Mouse (Mus musculus) CH12.LX (cell line): ENCODE measurements at regions not wholly inside any gene's neighbourhood (a gene's known extent, or its start where the extent isn't known, plus 50 kb on each side); places are given as distances from the start of the nearest gene placed in this dataset.

ENCODE experiments used
- DNase-seq: peaks from one replicate; pipeline ENCODE4 v3.0.0-alpha.2; 2013; ENCODE audit errors: extremely low read depth
- H3K27ac ChIP-seq: 2 replicates; pipeline ENCODE4 v1.5.1; 2012; ENCODE audit warnings: low read depth, mild to moderate bottlenecking, control low read depth, moderate library complexity; ENCODE audit not compliant: insufficient read depth
- H3K27me3 ChIP-seq: replicated peaks from 2 replicates; pipeline ENCODE3; 2012; ENCODE audit warnings: inconsistent platforms
- H3K36me3 ChIP-seq, 2 experiments: replicated peaks in 1 of 2; 2 replicates each; pipeline versions ENCODE3 to v1.6.1; 2012; ENCODE audit warnings: inconsistent platforms in 1 of 2, low read length in 1 of 2, mild to moderate bottlenecking in 1 of 2, mixed read lengths in 1 of 2, moderate library complexity in 1 of 2; ENCODE audit not compliant: control insufficient read depth in 1 of 2, insufficient read depth in 1 of 2
- H3K4me1 ChIP-seq, 2 experiments: 2 replicates each; pipeline ENCODE4 v1.6.1; 2012; ENCODE audit warnings: inconsistent platforms in 1 of 2, moderate library complexity in 1 of 2; ENCODE audit not compliant: insufficient read depth in 2 of 2, control insufficient read depth in 1 of 2
- H3K4me2 ChIP-seq: 2 replicates; pipeline ENCODE4 v1.6.1; 2012; ENCODE audit warnings: low read depth, mild to moderate bottlenecking, control low read depth; ENCODE audit not compliant: poor library complexity, insufficient read depth, severe bottlenecking
- H3K4me3 ChIP-seq, 3 experiments: fragments of 150-350 bp in 1 of 3; sonication (generic) in 1 of 3; replicated peaks in 1 of 3; 2 replicates each; pipeline versions ENCODE3 to v1.5.1; 2011 to 2012; ENCODE audit warnings: low read depth in 2 of 3, low read length in 2 of 3, mild to moderate bottlenecking in 2 of 3, moderate library complexity in 2 of 3, control low read depth in 1 of 3, improper control_type of control experiment in 1 of 3, inconsistent platforms in 1 of 3, mixed read lengths in 1 of 3; ENCODE audit not compliant: poor library complexity in 1 of 3
- H3K79me2 ChIP-seq: replicated peaks from 2 replicates; pipeline ENCODE4 v1.6.1; 2012; ENCODE audit warnings: mild to moderate bottlenecking, moderate library complexity; ENCODE audit not compliant: control insufficient read depth, poor library complexity, insufficient read depth, severe bottlenecking; ENCODE audit errors: extremely low read depth
- H3K9ac ChIP-seq: 2 replicates; pipeline ENCODE4 v1.6.1; 2012; ENCODE audit warnings: low read depth, mild to moderate bottlenecking, control low read depth, moderate library complexity; ENCODE audit not compliant: insufficient read depth
- H3K9me3 ChIP-seq: replicated peaks from 2 replicates; pipeline ENCODE3; 2012; ENCODE audit warnings: low read length, inconsistent platforms, mixed read lengths
- BHLHE40 ChIP-seq: IDR thresholded peaks from 2 replicates; pipeline ENCODE4 v1.6.1; 2011; ENCODE audit warnings: mild to moderate bottlenecking, low read depth, low read length, improper control_type of control experiment
- CHD1 ChIP-seq: IDR thresholded peaks from 2 replicates; pipeline ENCODE4 v1.6.1; 2012; ENCODE audit warnings: low read depth, low read length, improper control_type of control experiment, inconsistent platforms
- CTCF ChIP-seq, 2 experiments: IDR thresholded peaks in 1 of 2; conservative IDR thresholded peaks in 1 of 2; 2 replicates each; pipeline ENCODE4 v1.5.1; 2011 to 2012; ENCODE audit warnings: low read depth in 2 of 2, low read length in 2 of 2, improper control_type of control experiment in 1 of 2, inconsistent platforms in 1 of 2, mild to moderate bottlenecking in 1 of 2, moderate library complexity in 1 of 2
- ETS1 ChIP-seq: conservative IDR thresholded peaks from 2 replicates; pipeline ENCODE4 v1.6.1; 2012; ENCODE audit warnings: low read depth, mild to moderate bottlenecking, inconsistent platforms, low read length, improper control_type of control experiment, moderate library complexity
- GABPA ChIP-seq: IDR thresholded peaks from 2 replicates; pipeline ENCODE4 v1.6.1; 2012; ENCODE audit warnings: low read depth, low read length, improper control_type of control experiment, inconsistent platforms; ENCODE audit not compliant: insufficient replicate concordance
- IRF4 ChIP-seq: IDR thresholded peaks from 2 replicates; pipeline ENCODE4 v1.6.1; 2014; ENCODE audit warnings: low read depth, mild to moderate bottlenecking, inconsistent platforms, low read length, improper control_type of control experiment
- JUND ChIP-seq: conservative IDR thresholded peaks from 2 replicates; pipeline ENCODE4 v1.6.1; 2011; ENCODE audit warnings: low read depth, low read length, improper control_type of control experiment
- MAFK ChIP-seq: IDR thresholded peaks from 2 replicates; pipeline ENCODE4 v1.6.1; 2011; ENCODE audit warnings: low read length, improper control_type of control experiment; ENCODE audit not compliant: insufficient replicate concordance
- MAX ChIP-seq: IDR thresholded peaks from 2 replicates; pipeline ENCODE4 v1.6.1; 2011; ENCODE audit warnings: low read length, improper control_type of control experiment
- MEF2A ChIP-seq: IDR thresholded peaks from 2 replicates; pipeline ENCODE4 v1.6.1; 2014; ENCODE audit warnings: low read depth, mild to moderate bottlenecking, inconsistent platforms, low read length, improper control_type of control experiment, borderline replicate concordance
- NELFE ChIP-seq: IDR thresholded peaks from 2 replicates; pipeline ENCODE4 v1.6.1; 2011; ENCODE audit warnings: low read depth, low read length, improper control_type of control experiment
- NRF1 ChIP-seq: IDR thresholded peaks from 2 replicates; pipeline ENCODE4 v1.6.1; 2014; ENCODE audit warnings: low read depth, mild to moderate bottlenecking, inconsistent platforms, low read length, improper control_type of control experiment, moderate library complexity
- PAX5 ChIP-seq: IDR thresholded peaks from 2 replicates; pipeline ENCODE4 v1.6.1; 2012; ENCODE audit warnings: low read length, inconsistent platforms, mixed read lengths
- POLR2AphosphoS2 ChIP-seq: IDR thresholded peaks from 2 replicates; pipeline ENCODE4 v1.6.1; 2011; ENCODE audit warnings: low read depth, low read length, improper control_type of control experiment
- RCOR1 ChIP-seq: conservative IDR thresholded peaks from 2 replicates; pipeline ENCODE4 v1.6.1; 2012; ENCODE audit warnings: low read depth, mild to moderate bottlenecking, inconsistent platforms, low read length, improper control_type of control experiment
- SIN3A ChIP-seq: IDR thresholded peaks from 2 replicates; pipeline ENCODE4 v1.6.1; 2012; ENCODE audit warnings: low read length, improper control_type of control experiment, inconsistent platforms
- SMC3 ChIP-seq: IDR thresholded peaks from 2 replicates; pipeline ENCODE4 v1.6.1; 2011; ENCODE audit warnings: low read depth, low read length, improper control_type of control experiment
- TCF12 ChIP-seq: IDR thresholded peaks from 2 replicates; pipeline ENCODE4 v1.6.1; 2014; ENCODE audit warnings: low read depth, mild to moderate bottlenecking, inconsistent platforms, low read length, improper control_type of control experiment
- UBTF ChIP-seq: IDR thresholded peaks from 2 replicates; pipeline ENCODE4 v1.6.1; 2012; ENCODE audit warnings: low read depth, mild to moderate bottlenecking, inconsistent platforms, low read length, improper control_type of control experiment, moderate library complexity
- USF1 ChIP-seq: IDR thresholded peaks from 2 replicates; pipeline ENCODE4 v1.6.1; 2014; ENCODE audit warnings: low read depth, mild to moderate bottlenecking, inconsistent platforms, low read length, improper control_type of control experiment
- ZNF384 ChIP-seq: IDR thresholded peaks from 2 replicates; pipeline ENCODE4 v1.6.1; 2012; ENCODE audit warnings: low read depth, low read length, improper control_type of control experiment, inconsistent platforms
- dilution Hi-C: fragments of 300-500 bp; cut with MboI; formaldehyde crosslinking; loops from 2 replicates; pipeline ENCODE4 v1.14.3; 2020; ENCODE audit warnings: low sequenced_read_pairs; ENCODE audit not compliant: extremely low pct_unique_long_range_greater_than_20kb, extremely low pct_ligation_motif_present
- in situ Hi-C: fragments of 300-500 bp; cut with MboI; formaldehyde crosslinking; loops from 3 replicates; pipeline ENCODE4 v1.14.3; 2019; ENCODE audit warnings: low sequenced_read_pairs, low pct_ligation_motif_present, low pct_unique_long_range_greater_than_20kb, mixed read lengths

DNA sequence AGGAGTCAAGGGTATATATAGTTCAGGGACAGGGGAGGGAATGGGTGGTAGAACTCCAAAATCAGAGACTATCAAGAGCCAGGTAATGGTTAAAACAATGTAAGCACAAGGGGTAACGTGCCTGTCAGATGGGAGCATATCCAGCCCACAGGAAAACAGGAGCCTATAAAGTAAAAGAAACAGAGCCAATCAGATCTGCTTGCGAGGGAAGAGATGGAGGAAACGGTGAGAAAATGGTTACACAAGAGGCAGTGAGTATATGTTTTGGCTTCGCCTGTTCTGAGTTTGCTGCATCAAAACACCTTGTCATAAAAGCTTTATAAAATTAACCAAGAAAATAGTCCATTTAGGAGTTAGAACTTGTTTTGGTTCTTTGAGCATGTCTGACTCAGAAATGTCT, 204.6 kb upstream of the Serp2 start:
- in situ Hi-C loops = no loop called here
- DNase-seq = no peak
- H3K9me3 ChIP-seq = no peaks in the 10 kb centered on the region
- H3K4me3 ChIP-seq = no peak overlapping the region
- H3K9ac ChIP-seq = no peak overlapping the region
- no peaks in the 10 kb centered on the region for H3K36me3 ChIP-seq
- no peak overlapping the region for H3K27ac ChIP-seq
- dilution Hi-C loops = no loop called here
- no peaks in the 10 kb centered on the region for H3K27me3 ChIP-seq
- TF ChIP-seq SMC3 (no peak), BHLHE40 (no peak), UBTF (no peak), ZNF384 (no peak), SIN3A (no peak), ETS1 (no peak), RCOR1 (no peak), MEF2A (no peak), NRF1 (no peak), JUND (no peak), CTCF (conservative IDR thresholded peaks at IDR 0.05 in 1 of 2, IDR thresholded peaks at IDR 0.05 in 1 of 2; ENCODE audit: low read depth in 2 of 2, low read length in 2 of 2) (no peak), PAX5 (no peak), MAFK (no peak), NELFE (no peak), USF1 (no peak), POLR2AphosphoS2 (no peak), CHD1 (no peak), TCF12 (no peak), MAX (no peak)
- H3K79me2 ChIP-seq = no peaks in the 10 kb centered on the region
- H3K4me2 ChIP-seq = no peak overlapping the region
- peaks cover 6 to 19% of the 10 kb centered on the region in 2 experiments; a peak in 3 of 4 replicates for H3K4me1 ChIP-seq

DNA sequence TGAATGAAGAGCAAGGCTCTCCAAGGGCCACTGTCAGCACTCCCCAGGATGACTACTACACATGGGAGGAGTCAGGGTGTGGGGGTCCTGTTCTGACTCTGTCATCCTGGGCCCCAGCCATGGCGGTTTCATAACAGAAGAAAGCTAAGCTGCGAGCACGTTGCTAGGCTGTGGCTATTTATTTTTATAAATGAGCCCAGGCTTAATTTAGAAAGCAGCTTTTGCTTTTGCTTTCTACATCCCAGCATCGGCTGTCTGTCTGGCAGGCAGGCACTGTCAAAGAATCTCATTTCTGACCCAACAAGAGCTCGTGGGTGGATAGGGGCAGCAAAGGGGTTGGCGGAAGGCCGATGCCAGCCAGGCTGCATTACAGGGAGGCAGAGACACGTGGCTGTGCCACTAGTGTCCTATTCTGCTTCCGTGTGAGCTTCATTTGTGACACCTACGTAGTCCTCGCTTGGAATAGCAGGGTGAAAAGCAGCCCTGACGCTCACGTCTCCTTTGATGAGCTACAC, 203.9 kb upstream of the Serp2 start:
- peak; percentile 19 for DNase-seq
- dilution Hi-C loops (no loop called here), in situ Hi-C loops (no loop called here)
- no peak overlapping the region for H3K9ac ChIP-seq
- H3K36me3 ChIP-seq = no peaks in the 10 kb centered on the region
- H3K4me1 ChIP-seq = peaks cover 6 to 19% of the 10 kb centered on the region in 2 experiments; a peak in 3 of 4 replicates
- no peak overlapping the region for H3K4me3 ChIP-seq
- no peaks in the 10 kb centered on the region for H3K9me3 ChIP-seq
- TF ChIP-seq IRF4 (no peak), GABPA (no peak), CTCF (conservative IDR thresholded peaks at IDR 0.05 in 1 of 2, IDR thresholded peaks at IDR 0.05 in 1 of 2; ENCODE audit: low read depth in 2 of 2, low read length in 2 of 2) (no peak), BHLHE40 (no peak), PAX5 (no peak), ETS1 (0 out of 2 replicates have a peak, but pooled peaks have one; percentile 6)
- H3K27ac ChIP-seq = no peak overlapping the region
- no peak overlapping the region for H3K4me2 ChIP-seq
- no peaks in the 10 kb centered on the region for H3K27me3 ChIP-seq
- H3K79me2 ChIP-seq = no peaks in the 10 kb centered on the region
